Mouse (Mus musculus) G1E (cell line): ENCODE data around the gene Rpl35. TPM values are rescaled to one million over a fixed set of nuclear protein-coding genes. Genes with fewer than 3 reads are reported as not detected.
A peak's percentile ranks its signal among the peaks of the same experiment; 100 is the strongest.

ENCODE experiments used
- ATAC-seq: 2 replicates; pipeline ENCODE4 v1.8.0; 2016; ENCODE audit warnings: mild to moderate bottlenecking; ENCODE audit not compliant: insufficient number of reproducible peaks, poor library complexity, low FRiP score, severe bottlenecking; ENCODE audit errors: extremely low read depth
- DNase-seq: peaks from one replicate; pipeline ENCODE4 v3.0.0; 2012; ENCODE audit warnings: low spot score
- H3K27me3 ChIP-seq: 2 replicates; pipeline ENCODE4 v1.6.1; 2012; ENCODE audit warnings: mild to moderate bottlenecking, low read length, inconsistent platforms; ENCODE audit not compliant: insufficient read depth
- H3K36me3 ChIP-seq: replicated peaks from 2 replicates; pipeline ENCODE3; 2012; ENCODE audit warnings: mild to moderate bottlenecking, inconsistent platforms
- H3K4me1 ChIP-seq: 2 replicates; pipeline ENCODE4 v1.6.1; 2012; ENCODE audit warnings: low read depth, low read length, inconsistent platforms, mixed read lengths; ENCODE audit not compliant: insufficient read depth
- H3K4me3 ChIP-seq: 2 replicates; pipeline ENCODE4 v1.5.1; 2012; ENCODE audit warnings: low read depth, mild to moderate bottlenecking, inconsistent platforms, low read length, moderate library complexity, mixed read lengths
- H3K9me3 ChIP-seq: replicated peaks from 2 replicates; pipeline ENCODE4 v1.6.1; 2012; ENCODE audit warnings: inconsistent platforms
- CTCF ChIP-seq: IDR thresholded peaks from 2 replicates; pipeline ENCODE4 v1.5.1; 2012; ENCODE audit warnings: low read depth, low read length, inconsistent platforms, mixed read lengths
- GATA1 ChIP-seq: IDR thresholded peaks from 2 replicates; pipeline ENCODE4 v1.6.1; 2012; ENCODE audit warnings: borderline replicate concordance, low read length, inconsistent platforms, mixed read lengths
- GATA2 ChIP-seq: IDR thresholded peaks from 2 replicates; pipeline ENCODE4 v1.6.1; 2012; ENCODE audit warnings: low read depth, low read length, inconsistent platforms, borderline replicate concordance
- POLR2AphosphoS5 ChIP-seq: IDR thresholded peaks from 2 replicates; pipeline ENCODE4 v1.6.1; 2012; ENCODE audit warnings: low read depth, low read length, inconsistent platforms; ENCODE audit not compliant: insufficient replicate concordance
- TAL1 ChIP-seq: conservative IDR thresholded peaks from 2 replicates; pipeline ENCODE4 v1.6.1; 2012; ENCODE audit warnings: low read depth, low read length, inconsistent platforms, mixed read lengths
- polyA plus RNA-seq: library from polyadenylated mRNA; stranded (reverse); fragments of >175 nt; gene quantifications from 2 replicates; pipeline ENCODE4 v1.2.3, GENCODE M21; 2012
- total RNA-seq, 2 experiments: library from RNA; stranded (forward) in 1 of 2; stranded (reverse) in 1 of 2; fragments of 200-1000 nt in 1 of 2; fragments of >200 nt in 1 of 2; fragmentation: Nextera tagmentation in 1 of 2; gene quantifications; 2 replicates each; pipeline ENCODE4 v1.2.3; 2014 to 2017

Gene Rpl35
- total RNA-seq (2014; fragmentation: Nextera tagmentation) (628 and 641 TPM in 2 replicates), total RNA-seq (2017) (1,378 and 1,941 TPM in 2 replicates), polyA plus RNA-seq (315 and 358 TPM in 2 replicates)

DNA sequence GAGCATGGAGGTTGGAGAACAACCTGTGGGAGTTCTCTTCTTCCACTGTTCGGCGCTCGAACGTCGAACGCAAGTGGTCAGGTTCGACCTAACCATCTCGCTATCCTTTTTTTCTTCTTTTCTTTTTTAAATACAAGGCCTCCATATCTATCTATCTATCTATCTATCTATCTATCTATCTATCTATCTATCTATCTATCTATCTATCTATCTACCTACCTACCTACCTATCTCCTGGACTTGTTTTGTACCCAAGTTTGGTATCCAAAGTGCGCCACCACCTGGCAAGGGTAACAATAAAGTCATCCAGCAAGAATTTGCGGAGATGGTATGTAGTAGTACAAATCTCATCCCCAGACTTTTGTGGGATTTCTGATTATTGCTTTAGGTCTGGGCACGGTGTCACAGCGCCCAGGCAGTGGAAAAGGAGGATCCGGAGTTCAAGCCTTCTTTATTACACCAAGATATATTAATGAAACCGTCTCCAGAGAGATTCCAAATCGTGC is at the start of gene Rpl35:
Gene Rpl35 (minus strand): TSS at position 51 of the 506 bp plus-strand sequence.
- ATAC-seq, result no peak
- no peaks in the 10 kb centered on the region for H3K9me3 ChIP-seq
- no peaks in the 10 kb centered on the region for H3K27me3 ChIP-seq
- DNase-seq, result no peak
- peak within 1 kb of the TSS; percentile 92 for H3K4me3 ChIP-seq
- peaks cover 53% of the 10 kb centered on the region for H3K36me3 ChIP-seq
- no peak for TF ChIP-seq GATA1
- TF ChIP-seq GATA2, result no peak
- no peak for TF ChIP-seq TAL1
- no peak for TF ChIP-seq CTCF
- no peak for TF ChIP-seq POLR2AphosphoS5
- H3K4me1 ChIP-seq, result peaks cover 64% of the 10 kb centered on the region

DNA sequence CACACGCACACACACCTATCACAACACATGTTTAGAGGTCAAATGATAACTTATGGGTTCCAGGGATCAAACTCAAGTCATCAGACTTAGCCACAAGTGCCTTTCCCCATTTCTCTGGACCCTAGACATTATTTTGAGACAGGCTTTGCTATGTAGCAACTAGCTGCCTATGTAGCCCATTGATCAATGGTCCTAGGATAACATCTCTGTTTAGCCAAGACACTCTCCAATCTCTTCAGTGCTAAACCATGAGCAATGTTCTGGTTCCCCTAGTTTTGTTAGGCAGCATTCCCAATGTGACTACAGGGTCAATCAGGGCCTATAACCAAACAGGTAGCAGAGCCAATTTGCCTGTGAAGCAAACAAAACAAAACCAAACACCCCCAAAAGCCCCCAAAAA is 43.1 kb upstream of the Rpl35 start:
- Histone ChIP-seq H3K4me3 (no peak overlapping the region), H3K9me3 (no peaks in the 10 kb centered on the region), H3K27me3 (no peaks in the 10 kb centered on the region), H3K4me1 (no peaks in the 10 kb centered on the region), H3K36me3 (peaks cover 80% of the 10 kb centered on the region)
- ATAC-seq (no peak), DNase-seq (no peak)
- no peak for TF ChIP-seq GATA1
- TF ChIP-seq POLR2AphosphoS5, result no peak
- no peak for TF ChIP-seq CTCF
- TF ChIP-seq GATA2, result no peak
- no peak for TF ChIP-seq TAL1

DNA sequence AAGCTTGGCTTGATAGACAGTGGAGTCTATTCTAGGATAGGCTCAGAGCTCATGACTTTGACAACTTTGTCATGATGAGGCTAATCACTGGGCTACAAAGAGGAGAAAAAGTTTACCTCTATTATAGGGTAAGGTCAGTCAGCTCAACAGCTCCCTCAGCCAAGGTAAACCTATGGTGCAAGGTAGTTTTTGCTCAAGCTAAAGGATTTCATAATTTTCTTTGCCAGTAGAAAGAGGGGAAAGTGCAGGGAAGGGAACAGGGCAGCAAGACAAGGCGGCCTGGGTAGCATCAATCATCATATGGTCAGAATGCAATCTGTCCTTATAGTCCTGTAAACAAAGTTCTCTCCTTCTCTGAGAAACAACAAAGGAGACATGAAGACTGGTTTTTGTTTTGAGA is 34.8 kb upstream of the Rpl35 start:
- ATAC-seq (no peak), DNase-seq (no peak)
- no peak overlapping the region for H3K4me3 ChIP-seq
- TF ChIP-seq GATA1, result no peak
- TF ChIP-seq CTCF, result no peak
- no peak for TF ChIP-seq TAL1
- TF ChIP-seq GATA2, result no peak
- TF ChIP-seq POLR2AphosphoS5, result no peak
- H3K27me3 ChIP-seq, result no peaks in the 10 kb centered on the region
- H3K36me3 ChIP-seq, result peaks cover 75% of the 10 kb centered on the region
- H3K4me1 ChIP-seq, result peaks cover 3% of the 10 kb centered on the region
- H3K9me3 ChIP-seq, result no peaks in the 10 kb centered on the region

DNA sequence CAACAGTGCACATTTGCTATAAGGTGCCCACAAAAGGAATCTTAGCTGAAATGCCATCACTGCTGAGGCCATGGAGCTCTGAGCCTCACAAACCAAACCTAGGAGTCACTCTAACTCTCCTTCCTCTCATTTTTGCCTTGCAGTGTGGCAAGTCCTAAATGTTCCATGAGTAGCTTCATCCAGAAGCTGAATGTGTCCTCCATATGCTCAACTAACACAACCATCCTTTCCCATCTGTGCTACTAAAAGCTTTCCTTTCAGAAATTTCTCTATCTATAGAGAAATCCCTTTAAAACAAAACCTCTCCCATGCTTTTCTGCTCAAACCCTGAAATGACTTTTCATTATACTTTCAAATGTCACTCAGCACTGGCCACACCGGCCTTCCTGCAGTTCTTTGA is 26.2 kb upstream of the Rpl35 start:
- ATAC-seq (no peak), DNase-seq (no peak)
- no peaks in the 10 kb centered on the region for H3K9me3 ChIP-seq
- TF ChIP-seq GATA1 (no peak), POLR2AphosphoS5 (no peak), GATA2 (no peak), TAL1 (no peak), CTCF (no peak)
- peaks cover 5% of the 10 kb centered on the region; the same call in 1 of the 2 replicates for H3K4me1 ChIP-seq
- peaks cover 79% of the 10 kb centered on the region for H3K36me3 ChIP-seq
- no peaks in the 10 kb centered on the region for H3K27me3 ChIP-seq
- H3K4me3 ChIP-seq, result no peak overlapping the region

DNA sequence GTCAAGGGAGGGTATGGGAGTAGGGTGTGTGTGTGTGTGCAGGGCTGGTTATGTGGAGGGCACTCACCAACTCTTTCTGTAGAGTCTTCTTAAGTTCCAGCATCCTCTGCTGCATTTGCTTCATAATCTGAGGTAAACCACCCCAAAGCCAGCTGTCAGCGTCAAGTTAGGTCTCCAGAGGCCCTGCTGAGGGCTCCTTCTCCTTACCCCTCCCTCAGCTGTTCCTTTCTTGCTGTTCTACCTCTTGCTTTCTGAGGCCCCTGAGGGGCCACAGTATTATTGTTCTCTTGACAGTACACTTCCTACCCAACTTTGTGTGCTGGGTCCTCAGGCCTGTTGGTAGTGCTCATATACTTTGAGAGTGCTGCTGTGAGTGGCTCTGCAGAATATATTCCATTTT is 14.6 kb upstream of the Rpl35 start:
- H3K4me3 ChIP-seq, result no peak overlapping the region
- peaks cover 90% of the 10 kb centered on the region for H3K36me3 ChIP-seq
- H3K9me3 ChIP-seq, result no peaks in the 10 kb centered on the region
- no peaks in the 10 kb centered on the region for H3K4me1 ChIP-seq
- H3K27me3 ChIP-seq, result no peaks in the 10 kb centered on the region
- ATAC-seq (no peak), DNase-seq (no peak)
- TF ChIP-seq TAL1 (no peak), GATA1 (no peak), CTCF (no peak), GATA2 (no peak), POLR2AphosphoS5 (no peak)

DNA sequence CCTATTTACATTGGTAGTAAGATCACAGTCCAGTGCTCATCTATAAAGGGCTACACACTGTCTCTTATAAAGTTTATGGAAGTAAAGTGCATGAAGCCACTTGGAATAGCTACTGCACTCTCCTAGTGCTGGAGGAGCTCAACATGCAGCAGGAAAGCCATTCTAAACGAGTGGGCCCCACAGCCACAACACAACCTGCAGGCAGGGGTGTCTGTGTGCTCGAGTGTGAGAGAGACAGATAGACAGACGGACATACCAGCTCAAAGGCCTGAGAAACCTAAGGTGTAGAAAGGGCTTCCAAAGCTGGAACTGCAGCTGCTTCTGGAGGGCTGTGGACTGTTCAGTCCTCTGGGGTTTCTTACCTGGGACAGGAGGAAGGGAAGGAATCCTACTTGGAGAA is 11.2 kb upstream of the Rpl35 start:
- Histone ChIP-seq H3K4me3 (no peak overlapping the region), H3K36me3 (peaks cover 94% of the 10 kb centered on the region), H3K4me1 (peaks cover 7% of the 10 kb centered on the region), H3K9me3 (no peaks in the 10 kb centered on the region), H3K27me3 (no peaks in the 10 kb centered on the region)
- TF ChIP-seq TAL1 (no peak), GATA2 (no peak), CTCF (no peak), GATA1 (no peak), POLR2AphosphoS5 (no peak)
- DNase-seq (no peak), ATAC-seq (no peak)

DNA sequence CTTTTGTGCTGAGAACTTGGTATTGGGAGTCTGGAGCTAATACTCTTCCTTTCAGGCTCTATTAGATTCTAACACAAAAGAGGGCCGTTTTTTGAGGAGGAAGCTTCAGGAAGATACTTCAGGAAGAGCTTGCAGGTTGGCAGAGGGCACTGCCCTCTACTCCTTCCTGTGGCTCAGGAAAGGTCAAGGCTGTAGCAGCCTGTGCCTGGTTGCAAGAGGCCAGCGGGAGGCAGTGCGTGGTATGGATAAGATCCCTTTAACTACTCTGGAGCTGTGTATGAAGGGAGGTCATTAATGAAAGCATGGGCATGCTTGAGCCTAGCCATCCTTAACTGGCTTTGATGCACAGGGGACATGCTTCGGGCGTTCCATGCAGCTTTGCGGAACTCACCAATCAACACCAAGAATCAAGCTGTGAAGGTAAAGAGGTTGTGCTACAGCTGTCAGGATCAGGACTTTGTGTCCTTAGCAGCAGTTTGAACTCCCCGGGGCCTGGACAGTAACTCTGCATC is 7.4 kb upstream of the Rpl35 start:
- H3K36me3 ChIP-seq, result peaks cover 84% of the 10 kb centered on the region
- ATAC-seq (no peak), DNase-seq (no peak)
- H3K27me3 ChIP-seq, result no peaks in the 10 kb centered on the region
- H3K4me1 ChIP-seq, result peaks cover 32% of the 10 kb centered on the region
- no peak overlapping the region for H3K4me3 ChIP-seq
- no peaks in the 10 kb centered on the region for H3K9me3 ChIP-seq
- TF ChIP-seq TAL1 (no peak), POLR2AphosphoS5 (no peak), GATA2 (no peak), GATA1 (no peak), CTCF (no peak)
